Mouse (Mus musculus) brown adipose tissue, adult 24 weeks (tissue): ENCODE measurements around the gene Proser3. TPM values are rescaled to one million over a fixed set of nuclear protein-coding genes. Genes with fewer than 3 reads are reported as not detected.

Source experiments
- H3K27ac ChIP-seq: fragments of 200-500 bp; replicated peaks from 2 replicates; pipeline ENCODE4 v1.5.1; 2012; ENCODE audit warnings: low read depth, mild to moderate bottlenecking, low read length
- H3K4me1 ChIP-seq: fragments of 200-500 bp; 2 replicates; pipeline ENCODE4 v1.6.1; 2012; ENCODE audit warnings: low read length, mixed read lengths; ENCODE audit not compliant: control insufficient read depth, insufficient read depth, insufficient read length
- H3K4me3 ChIP-seq: fragments of 200-500 bp; 2 replicates; pipeline ENCODE4 v1.5.1; 2012; ENCODE audit warnings: low read depth, mild to moderate bottlenecking, low read length, moderate library complexity; ENCODE audit not compliant: insufficient read depth
- polyA plus RNA-seq: library from polyadenylated mRNA; stranded (reverse); fragments of >200 nt; gene quantifications from 2 replicates; pipeline ENCODE4 v1.2.4, GENCODE M21; 2012; ENCODE audit not compliant: missing spikeins, insufficient read depth, insufficient read length

The Proser3 gene
- polyA plus RNA-seq, 1 experiment, result 0.95 TPM

- 0 out of 2 replicates have a peak, but pooled peaks cover 7% of the 10 kb centered on the region for H3K4me1 ChIP-seq
- H3K4me3 ChIP-seq, result peak overlapping the region; percentile 63
- H3K27ac ChIP-seq, result peak overlapping the region; percentile 60
These were observed 10.5 kb upstream of the Proser3 start for GRCm38 (mm10) chr7:30562526-30563116.

- Histone ChIP-seq H3K4me1 (0 out of 2 replicates have a peak, but pooled peaks cover 7% of the 10 kb centered on the region), H3K27ac (no peak overlapping the region), H3K4me3 (no peak overlapping the region)
These were observed 8.2 kb upstream of the Proser3 start for GRCm38 (mm10) chr7:30560296-30560695.

- Histone ChIP-seq H3K4me3 (peak within 1 kb of the TSS; percentile 66), H3K4me1 (0 out of 2 replicates have a peak, but pooled peaks cover 7% of the 10 kb centered on the region), H3K27ac (peak within 1 kb of the TSS; percentile 43)
These were observed 7.4 kb upstream of the Proser3 start, which contains the start of gene Lin37 for GRCm38 (mm10) chr7:30559443-30559954. Gene Lin37, minus strand, starts transcription at chr7:30559838.

- Histone ChIP-seq H3K4me3 (peak overlapping the region; percentile 66), H3K27ac (peak overlapping the region; percentile 43), H3K4me1 (peaks cover 5% of the 10 kb centered on the region; the same call in 1 of the 2 replicates)
These were observed 6.8 kb upstream of the Proser3 start for GRCm38 (mm10) chr7:30558656-30559442.

GRCm38 (mm10) chr7:30557901-30558514, 5.9 kb upstream of the Proser3 start:
- H3K4me1 ChIP-seq, result peaks cover 7% of the 10 kb centered on the region
- H3K27ac ChIP-seq, result peak overlapping the region; percentile 43
- H3K4me3 ChIP-seq, result peak overlapping the region; percentile 66

GRCm38 (mm10) chr7:30556894-30557536, 4.9 kb upstream of the Proser3 start:
- Histone ChIP-seq H3K4me1 (peaks cover 7% of the 10 kb centered on the region), H3K27ac (no peak overlapping the region), H3K4me3 (no peak overlapping the region)

GRCm38 (mm10) chr7:30553810-30554584, 1.9 kb upstream of the Proser3 start:
- H3K4me1 ChIP-seq, result peaks cover 7% of the 10 kb centered on the region
- H3K27ac ChIP-seq, result peak overlapping the region; percentile 26; the same call in 1 of the 2 replicates
- peak overlapping the region; percentile 63 for H3K4me3 ChIP-seq

- Histone ChIP-seq H3K27ac (peak overlapping the region; percentile 87), H3K4me3 (peak overlapping the region; percentile 63), H3K4me1 (peaks cover 3% of the 10 kb centered on the region)
These were observed 1.0 kb upstream of the Proser3 start for GRCm38 (mm10) chr7:30553021-30553589.

- Histone ChIP-seq H3K4me3 (peak overlapping the region; percentile 72), H3K27ac (peak overlapping the region; percentile 86), H3K4me1 (peaks cover 3% of the 10 kb centered on the region)
These were observed 526 bp downstream of the Proser3 start for GRCm38 (mm10) chr7:30551445-30552101.

- Histone ChIP-seq H3K27ac (no peak overlapping the region), H3K4me3 (no peak overlapping the region), H3K4me1 (peaks cover 3% of the 10 kb centered on the region)
These were observed 1.5 kb downstream of the Proser3 start for GRCm38 (mm10) chr7:30550603-30551002.

GRCm38 (mm10) chr7:30549880-30550279, 2.2 kb downstream of the Proser3 start:
- Histone ChIP-seq H3K4me3 (no peak overlapping the region), H3K27ac (no peak overlapping the region), H3K4me1 (peaks cover 3% of the 10 kb centered on the region)

- no peaks in the 10 kb centered on the region for H3K4me1 ChIP-seq
- H3K4me3 ChIP-seq, result no peak overlapping the region
- no peak overlapping the region for H3K27ac ChIP-seq
These were observed 7.8 kb downstream of the Proser3 start for GRCm38 (mm10) chr7:30544327-30544726.

GRCm38 (mm10) chr7:30540572-30540971, 11.5 kb downstream of the Proser3 start:
- no peak overlapping the region for H3K27ac ChIP-seq
- no peak overlapping the region for H3K4me3 ChIP-seq
- H3K4me1 ChIP-seq, result no peaks in the 10 kb centered on the region
